Mouse (Mus musculus) CD4-positive, CD25-positive, alpha-beta regulatory T cell (primary cell): ENCODE data around the gene Rab20. TPM values are rescaled to one million over a fixed set of nuclear protein-coding genes. Genes with fewer than 3 reads are reported as not detected.

Source experiments
- polyA plus RNA-seq: library from polyadenylated mRNA; unstranded; fragments of 100-300 nt; shearing (Covaris generic); gene quantifications from one replicate; pipeline ENCODE4 v1.2.1, GENCODE M21; 2017

Gene Rab20
- polyA plus RNA-seq, result 5.2 TPM

DNA sequence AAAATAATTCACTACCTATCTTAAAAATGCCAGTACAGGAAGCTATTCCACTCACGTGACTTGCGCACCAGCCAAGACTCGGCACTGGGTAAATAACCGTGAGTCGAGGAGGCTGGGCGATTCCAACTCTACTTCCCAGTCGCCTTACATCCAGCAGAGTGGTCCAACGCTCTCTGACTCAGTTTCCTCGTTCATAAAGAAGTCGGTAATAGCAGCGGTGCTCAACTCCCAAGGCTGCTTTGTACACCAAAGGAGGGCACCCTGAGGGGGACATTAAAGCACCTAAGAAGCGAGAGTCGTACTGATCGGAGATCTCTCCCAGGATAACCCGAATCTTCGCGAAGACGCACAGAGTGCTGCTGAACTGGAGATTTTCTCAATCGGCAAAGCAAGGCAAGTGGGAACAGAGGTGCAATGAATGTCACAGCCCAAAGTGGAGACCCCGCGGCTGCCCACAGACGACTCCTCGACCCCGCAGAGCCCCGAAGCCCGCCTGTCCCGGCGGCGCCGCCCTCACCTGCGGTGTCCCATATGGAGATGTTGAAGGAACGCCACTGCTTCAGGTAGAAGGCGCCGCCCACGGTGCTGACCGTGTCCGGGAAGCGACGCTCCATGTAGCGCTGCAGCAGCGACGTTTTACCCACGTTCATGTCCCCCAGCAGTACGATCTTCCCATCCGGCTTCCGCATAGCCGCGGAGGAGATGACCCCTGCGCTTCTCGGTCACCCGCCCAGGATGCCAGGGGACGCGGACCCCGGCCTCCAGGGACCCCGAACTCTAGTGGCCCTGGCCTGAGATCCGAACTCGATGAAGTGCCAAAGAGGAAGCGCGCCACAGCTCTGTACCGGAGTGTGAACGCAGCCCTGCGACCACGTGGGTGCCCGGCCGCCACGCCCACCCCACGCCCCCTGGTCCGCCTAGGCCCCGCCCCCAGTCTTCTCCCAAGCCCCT is at the start of gene Rab20:
Gene Rab20, minus strand, starts transcription at position 900 of the 951 bp plus-strand sequence.

DNA sequence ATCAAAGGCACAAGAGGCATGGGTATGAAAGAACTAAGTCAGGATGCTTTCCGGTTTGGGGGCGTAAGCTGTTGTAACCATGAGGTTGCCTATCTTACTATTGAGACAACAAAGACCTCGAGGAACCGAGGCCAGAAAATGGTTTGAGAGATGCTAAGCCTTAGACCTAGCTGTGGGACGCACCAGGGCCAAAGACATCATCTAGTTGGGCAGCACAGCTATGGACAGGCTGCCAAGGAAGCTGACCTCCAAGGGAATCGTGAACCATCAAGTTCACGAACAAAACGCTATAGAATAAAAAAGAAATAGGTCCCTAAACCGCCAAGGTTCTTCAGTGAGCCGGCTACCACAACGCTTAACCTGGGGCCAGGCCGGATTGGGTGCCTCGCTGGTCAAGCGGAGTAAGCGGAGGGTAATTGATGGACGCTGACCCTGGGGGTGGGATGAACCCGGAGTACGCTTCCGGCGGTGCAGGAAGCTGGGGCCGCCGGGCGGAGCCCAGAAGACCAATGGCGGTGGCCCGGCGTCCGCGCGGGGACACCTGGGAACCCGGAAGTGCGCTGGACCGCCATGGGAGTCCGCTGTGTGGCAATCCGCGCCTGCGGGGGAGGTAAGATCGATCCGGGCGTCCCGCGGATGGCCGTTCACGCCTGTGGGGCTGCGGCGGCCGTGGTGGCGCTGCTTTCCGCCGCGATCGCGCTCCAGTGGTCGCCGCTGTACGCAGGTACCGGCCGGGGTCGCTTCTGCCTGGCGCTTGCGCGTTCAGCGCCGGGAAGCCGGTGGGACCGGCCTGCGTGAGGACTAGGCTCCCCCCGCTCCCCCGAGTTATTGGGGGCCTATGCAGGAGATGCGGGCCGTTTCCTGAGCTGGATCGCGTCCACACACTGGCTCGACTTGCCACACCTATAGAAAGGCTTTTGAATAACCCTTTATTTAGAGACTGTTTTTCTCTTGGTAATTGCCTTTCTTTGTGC is 18.8 kb upstream of the Rab20 start, which contains the start of gene Naxd:
Gene Naxd, plus strand, starts transcription at position 490 of the 974 bp plus-strand sequence.

Other genes with a start within 250 kb of the Rab20 start
- 0.08 TPM for gene Col4a2, start 165.9 kb downstream of the Rab20 start, polyA plus RNA-seq
- 0.24 TPM for gene Col4a1, start 165.9 kb downstream of the Rab20 start, polyA plus RNA-seq
- 75.9 TPM for gene Naxd, start 18.8 kb upstream of the Rab20 start, polyA plus RNA-seq
- 36.9 TPM for gene Cars2, start 72.1 kb upstream of the Rab20 start, polyA plus RNA-seq
- 91.8 TPM for gene Ing1, start 76.9 kb upstream of the Rab20 start, polyA plus RNA-seq
- 116 TPM for gene Ankrd10, start 157.0 kb upstream of the Rab20 start, polyA plus RNA-seq
- not detected for gene 1700016D06Rik, start 222.4 kb upstream of the Rab20 start, polyA plus RNA-seq
- gene Arhgef7, start 249.0 kb upstream of the Rab20 start, polyA plus RNA-seq, result 19.4 TPM